Mouse (Mus musculus) C2C12 (cell line): ENCODE results near the gene Morn1. TPM values are rescaled to one million over a fixed set of nuclear protein-coding genes. Genes with fewer than 3 reads are reported as not detected.
A peak's percentile ranks its signal among the peaks of the same experiment; 100 is the strongest.

Source experiments
- H3K27me3 ChIP-seq: one replicate; pipeline ENCODE4 v1.6.1; 2011; ENCODE audit not compliant: control insufficient read depth, insufficient read depth, insufficient read length
- H3K36me3 ChIP-seq: one replicate; pipeline ENCODE4 v1.6.1; 2011; ENCODE audit not compliant: control insufficient read depth, insufficient read depth
- H3K4me3 ChIP-seq: one replicate; pipeline ENCODE4 v1.5.1; 2011; ENCODE audit warnings: mild to moderate bottlenecking, control low read depth; ENCODE audit not compliant: poor library complexity, insufficient read depth, severe bottlenecking
- H3K79me2 ChIP-seq: one replicate; pipeline ENCODE4 v1.6.1; 2011; ENCODE audit not compliant: control insufficient read depth, insufficient read depth
- H3K79me3 ChIP-seq: one replicate; pipeline ENCODE4 v1.6.1; 2011; ENCODE audit warnings: low read depth, control low read depth
- H3ac ChIP-seq: one replicate; pipeline ENCODE3; 2011; ENCODE audit warnings: low read depth; ENCODE audit not compliant: control insufficient read depth, insufficient read length
- CEBPB ChIP-seq: IDR thresholded peaks from one replicate; pipeline ENCODE4 v1.6.1; 2011; ENCODE audit warnings: low read depth, mild to moderate bottlenecking, control low read depth, moderate library complexity
- CTCF ChIP-seq: IDR thresholded peaks from one replicate; pipeline ENCODE4 v1.5.1; 2011; ENCODE audit not compliant: control insufficient read depth, insufficient read depth, insufficient read length
- FOSL1 ChIP-seq: IDR thresholded peaks from one replicate; pipeline ENCODE4 v1.8.0; 2011; ENCODE audit warnings: mild to moderate bottlenecking, low read length; ENCODE audit not compliant: poor library complexity, insufficient read depth, severe bottlenecking
- MAX ChIP-seq: IDR thresholded peaks from one replicate; pipeline ENCODE4 v1.6.1; 2011; ENCODE audit warnings: mild to moderate bottlenecking, control low read depth
- MYOD1 ChIP-seq: IDR thresholded peaks from one replicate; pipeline ENCODE4 v1.6.1; 2011; ENCODE audit warnings: low read depth; ENCODE audit not compliant: control insufficient read depth, insufficient read length
- MYOG ChIP-seq: IDR thresholded peaks from one replicate; pipeline ENCODE4 v1.6.1; 2011; ENCODE audit not compliant: control insufficient read depth, insufficient read length; ENCODE audit errors: extremely low read depth
- USF1 ChIP-seq: IDR thresholded peaks from one replicate; pipeline ENCODE4 v1.6.1; 2011; ENCODE audit warnings: low read depth, mild to moderate bottlenecking, control low read depth, moderate library complexity
- long read RNA-seq, 2 experiments: library from polyadenylated mRNA; unstranded; transcript quantifications; one replicate each; pipeline ENCODE4 v2.0.0; 2019 to 2020
- polyA plus RNA-seq: library from polyadenylated mRNA; unstranded; fragments of >200 nt; fragmentation: generic; extraction: Trizol; gene quantifications from one replicate; pipeline ENCODE4 v1.2.1, GENCODE M21; 2012; ENCODE audit warnings: missing spikeins

The Morn1 gene
- 1.2 TPM for polyA plus RNA-seq
- long read RNA-seq, experiment 1, partial matches to known transcripts: 0 of 2 reads
- long read RNA-seq, experiment 1, other reads (novel, unspliced or antisense): 2 of 2 reads
- long read RNA-seq, experiment 2, partial matches to known transcripts: 2 of 4 reads
- long read RNA-seq, experiment 2, other reads (novel, unspliced or antisense): 2 of 4 reads

DNA sequence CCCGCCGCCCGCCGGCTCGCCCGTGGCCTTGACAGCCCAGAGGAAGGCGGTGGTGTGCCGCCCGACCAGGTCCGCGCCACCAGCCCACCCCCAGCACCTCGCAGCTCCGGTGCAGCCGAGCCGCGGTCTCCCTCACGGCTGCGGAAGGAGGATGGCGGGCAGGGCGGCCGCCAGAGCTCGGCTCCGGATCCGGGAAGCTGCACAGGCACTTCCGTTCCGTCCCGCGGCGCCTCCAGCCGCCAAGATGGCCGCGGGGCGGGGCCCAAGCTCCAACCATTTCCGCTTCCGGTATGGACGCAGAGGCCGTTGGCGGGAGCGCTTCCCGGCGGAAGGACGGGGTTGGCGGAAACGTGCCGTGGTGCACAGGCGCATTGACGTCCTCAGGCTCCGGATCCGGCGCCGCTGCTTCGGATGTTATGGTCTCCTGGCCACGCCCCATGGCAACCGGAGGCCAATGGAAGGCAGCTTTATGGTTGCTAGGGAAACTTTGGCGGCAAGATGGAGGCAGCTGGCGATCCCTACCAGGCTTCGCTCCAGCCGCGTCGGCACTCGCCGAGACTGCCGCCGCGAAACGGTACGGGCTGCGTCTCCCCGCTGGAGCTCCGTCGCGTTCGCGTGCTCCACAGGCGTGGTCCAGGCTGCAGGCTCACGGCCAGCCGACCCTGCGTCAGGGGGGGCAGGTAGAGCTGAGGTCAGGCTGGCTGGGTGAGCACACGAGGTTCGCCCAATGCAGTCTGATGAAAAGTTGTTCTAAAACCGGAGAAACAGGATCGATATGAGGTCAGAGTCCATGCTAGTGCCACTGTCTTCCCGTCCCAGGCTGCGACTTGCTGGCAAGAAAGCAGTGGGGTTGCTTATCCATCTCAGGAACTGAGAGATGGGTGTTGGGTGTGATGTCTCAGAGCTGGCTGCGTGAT is at the start of gene Morn1, which contains the start of gene Rer1:
Gene Morn1, plus strand, starts transcription at position 470 of the 917 bp plus-strand sequence.
Gene Rer1, minus strand, starts transcription at position 275 of the 917 bp plus-strand sequence.
- Histone ChIP-seq H3K79me2 (peaks cover 47% of the 10 kb centered on the region), H3K79me3 (peaks cover 38% of the 10 kb centered on the region), H3K4me3 (peak within 1 kb of the TSS; percentile 76), H3K36me3 (peaks cover 22% of the 10 kb centered on the region), H3K27me3 (no peaks in the 10 kb centered on the region), H3ac (peak within 1 kb of the TSS; percentile 95)
- TF ChIP-seq MAX (peak; percentile 66), CEBPB (no peak), USF1 (no peak)

DNA sequence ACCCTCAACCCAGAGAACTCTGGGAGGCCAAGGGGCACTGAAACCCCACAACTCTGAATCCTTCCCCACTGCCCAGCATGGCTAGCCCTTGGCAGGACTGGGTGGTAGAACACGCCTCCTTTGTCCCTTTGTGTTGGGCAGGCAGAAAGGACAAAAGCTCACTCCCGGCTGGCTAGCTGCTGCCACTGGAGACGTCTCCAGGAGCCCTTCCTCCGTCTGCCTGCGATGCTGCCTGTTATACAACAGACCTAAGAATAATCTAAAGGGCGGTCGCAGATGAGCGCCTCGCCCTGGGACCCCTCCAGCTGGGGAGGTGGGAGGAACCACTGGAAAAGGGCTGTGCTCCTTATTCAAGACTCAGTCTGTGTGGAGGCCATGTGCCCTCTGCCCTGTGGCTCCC is 46.2 kb upstream of the Morn1 start:
- TF ChIP-seq FOSL1: no peak
- TF ChIP-seq USF1: no peak
- no peak for TF ChIP-seq CEBPB
- no peak for TF ChIP-seq MAX
- TF ChIP-seq CTCF: no peak
- no peak for TF ChIP-seq MYOG
- TF ChIP-seq MYOD1: no peak
- H3ac ChIP-seq: no peak overlapping the region
- H3K4me3 ChIP-seq: no peak overlapping the region
- no peaks in the 10 kb centered on the region for H3K36me3 ChIP-seq
- peaks cover 91% of the 10 kb centered on the region for H3K27me3 ChIP-seq
- H3K79me2 ChIP-seq: no peaks in the 10 kb centered on the region
- H3K79me3 ChIP-seq: no peaks in the 10 kb centered on the region

DNA sequence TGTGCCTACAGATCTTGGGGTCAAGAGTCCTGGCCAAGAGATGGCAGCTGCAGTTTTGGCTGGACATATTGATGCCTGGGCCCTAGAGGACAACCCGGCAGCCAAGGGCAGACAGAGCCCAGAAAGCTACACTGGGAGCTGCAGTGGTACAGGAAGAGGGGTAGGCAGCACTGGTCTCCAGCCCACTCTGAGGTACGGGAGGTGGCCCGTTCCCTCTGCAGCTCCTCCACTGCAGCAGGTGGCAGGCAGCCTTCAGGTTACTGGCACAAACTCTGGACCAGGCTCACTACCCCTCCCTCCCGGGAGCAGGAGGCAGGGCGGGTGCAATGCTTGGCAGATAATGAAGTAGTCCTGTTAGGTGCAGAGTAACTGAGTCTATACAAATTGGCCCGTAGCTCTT is 45.7 kb upstream of the Morn1 start:
- Histone ChIP-seq H3K27me3 (peaks cover 87% of the 10 kb centered on the region), H3K79me2 (no peaks in the 10 kb centered on the region), H3K4me3 (no peak overlapping the region), H3K36me3 (no peaks in the 10 kb centered on the region), H3K79me3 (no peaks in the 10 kb centered on the region), H3ac (no peak overlapping the region)
- TF ChIP-seq CTCF (no peak), MYOD1 (no peak), FOSL1 (no peak), MAX (no peak), CEBPB (no peak), MYOG (no peak), USF1 (no peak)

DNA sequence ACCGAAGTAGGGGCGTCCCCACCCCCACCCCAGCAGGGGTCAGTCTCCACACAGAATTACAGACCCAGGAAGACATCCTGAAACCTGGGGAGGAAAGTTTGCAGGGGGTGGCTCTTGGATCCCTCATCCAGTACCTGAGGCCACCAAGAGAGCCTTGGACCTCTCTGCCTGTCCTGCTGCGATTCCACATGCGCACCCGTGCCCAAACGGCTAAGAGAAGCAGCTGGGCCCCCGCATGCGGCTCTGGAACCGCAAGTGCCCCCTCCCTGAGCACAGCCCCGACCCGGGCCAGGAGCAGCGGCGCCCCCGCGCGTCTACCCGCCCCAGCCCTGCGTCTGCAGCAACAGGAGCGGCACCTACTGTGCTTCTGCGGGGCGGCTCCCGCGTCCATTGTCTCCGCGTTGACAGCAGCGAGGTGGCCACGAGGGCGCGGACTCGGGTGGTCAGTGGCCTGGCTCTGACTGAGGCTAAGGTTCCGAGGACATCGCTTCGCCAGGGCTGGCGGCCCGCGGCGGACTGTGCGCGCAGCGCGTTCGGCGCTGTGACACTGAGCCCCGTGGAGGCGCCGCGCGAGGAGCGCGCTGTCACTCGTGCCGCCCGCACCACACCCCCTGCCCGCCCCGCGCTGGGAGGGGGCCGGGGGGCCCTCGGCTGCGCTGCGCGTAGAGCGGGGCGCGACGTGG is 43.6 kb upstream of the Morn1 start:
- peaks cover 83% of the 10 kb centered on the region for H3K27me3 ChIP-seq
- no peaks in the 10 kb centered on the region for H3K79me2 ChIP-seq
- no peaks in the 10 kb centered on the region for H3K36me3 ChIP-seq
- H3ac ChIP-seq: no peak overlapping the region
- no peaks in the 10 kb centered on the region for H3K79me3 ChIP-seq
- TF ChIP-seq MYOG (no peak), CTCF (no peak), USF1 (no peak)
- H3K4me3 ChIP-seq: no peak overlapping the region

DNA sequence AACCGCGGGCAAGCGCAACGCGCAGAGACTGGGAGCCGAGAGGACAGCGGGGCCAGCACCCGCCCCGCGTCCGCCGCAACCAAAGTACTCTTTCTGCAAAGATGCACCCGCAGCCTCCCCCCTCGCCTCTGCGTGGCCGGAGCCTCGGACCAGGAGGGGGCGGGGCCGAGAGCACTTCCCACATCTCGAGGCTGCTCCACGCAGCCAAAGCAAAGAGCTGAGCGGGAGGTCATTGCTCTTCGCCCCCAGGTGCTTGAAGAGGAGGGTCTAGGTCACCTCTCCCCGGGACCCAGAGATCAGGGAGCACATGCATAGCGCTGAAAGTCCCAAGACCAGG is 43.1 kb upstream of the Morn1 start:
- TF ChIP-seq CEBPB: no peak
- no peak for TF ChIP-seq MYOG
- TF ChIP-seq FOSL1: no peak
- TF ChIP-seq MAX: no peak
- TF ChIP-seq CTCF: no peak
- TF ChIP-seq USF1: no peak
- TF ChIP-seq MYOD1: no peak
- H3K79me3 ChIP-seq: no peaks in the 10 kb centered on the region
- no peak overlapping the region for H3ac ChIP-seq
- peaks cover 82% of the 10 kb centered on the region for H3K27me3 ChIP-seq
- H3K36me3 ChIP-seq: no peaks in the 10 kb centered on the region
- H3K79me2 ChIP-seq: no peaks in the 10 kb centered on the region
- no peak overlapping the region for H3K4me3 ChIP-seq

DNA sequence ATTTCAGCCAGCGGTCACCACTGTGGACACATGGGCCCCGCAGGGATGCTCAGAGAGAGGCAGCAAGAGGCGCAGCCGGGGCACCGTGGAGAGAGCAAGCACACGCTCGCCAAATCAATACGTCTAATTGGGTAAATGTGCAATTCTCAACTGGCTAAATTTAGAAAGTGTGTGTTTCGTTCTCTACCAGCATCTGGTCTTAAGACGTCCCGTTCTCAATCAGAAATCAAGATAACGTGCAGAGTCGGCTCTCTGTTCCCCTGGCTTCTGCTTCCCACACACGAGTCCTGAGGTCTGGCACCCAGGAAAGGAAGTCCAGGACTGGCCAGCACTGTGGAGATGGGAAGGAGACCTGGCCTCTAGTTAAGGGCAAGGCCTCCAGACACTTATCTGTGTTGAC is 39.7 kb upstream of the Morn1 start:
- H3K36me3 ChIP-seq: no peaks in the 10 kb centered on the region
- no peak overlapping the region for H3ac ChIP-seq
- H3K4me3 ChIP-seq: no peak overlapping the region
- no peaks in the 10 kb centered on the region for H3K79me2 ChIP-seq
- TF ChIP-seq FOSL1: no peak
- TF ChIP-seq MAX: no peak
- no peak for TF ChIP-seq MYOD1
- TF ChIP-seq CEBPB: no peak
- TF ChIP-seq MYOG: no peak
- no peak for TF ChIP-seq CTCF
- no peak for TF ChIP-seq USF1
- peaks cover 77% of the 10 kb centered on the region for H3K27me3 ChIP-seq
- no peaks in the 10 kb centered on the region for H3K79me3 ChIP-seq
